Mouse (Mus musculus) left cerebral cortex, adult 2 months (tissue): Measurements from ENCODE around the gene Rp9. TPM values are rescaled to one million over a fixed set of nuclear protein-coding genes. Genes with fewer than 3 reads are reported as not detected.

ENCODE experiments used
- DNase-seq, 2 experiments: peaks; one replicate each; pipeline ENCODE4 v3.0.0; 2021 to 2022; ENCODE audit warnings: low spot score in 2 of 2, mixed read lengths in 1 of 2; ENCODE audit errors: extremely low spot score in 1 of 2
- H3K27ac ChIP-seq: fragments of 200-600 bp; 2 replicates; pipeline ENCODE4 v1.8.1; 2022
- H3K4me3 ChIP-seq: fragments of 200-600 bp; 2 replicates; pipeline ENCODE4 v1.8.1; 2022
- CTCF ChIP-seq: fragments of 200-600 bp; IDR thresholded peaks from 2 replicates; pipeline ENCODE4 v1.8.1; 2022; ENCODE audit warnings: antibody characterized with exemption, mild to moderate bottlenecking, moderate library complexity
- intact Hi-C: fragments of 180-260 bp; cut with DNase I; formaldehyde crosslinking; loops from one replicate; pipeline ENCODE4 v1.15.1; 2025
- total RNA-seq, 2 experiments: library from RNA; stranded (reverse); gene quantifications; 2 replicates each; pipeline ENCODE4 v1.2.3; 2021

Rp9 gene
- total RNA-seq, 2 experiments from 2014 or later = 39.5 to 44.5 TPM

DNA sequence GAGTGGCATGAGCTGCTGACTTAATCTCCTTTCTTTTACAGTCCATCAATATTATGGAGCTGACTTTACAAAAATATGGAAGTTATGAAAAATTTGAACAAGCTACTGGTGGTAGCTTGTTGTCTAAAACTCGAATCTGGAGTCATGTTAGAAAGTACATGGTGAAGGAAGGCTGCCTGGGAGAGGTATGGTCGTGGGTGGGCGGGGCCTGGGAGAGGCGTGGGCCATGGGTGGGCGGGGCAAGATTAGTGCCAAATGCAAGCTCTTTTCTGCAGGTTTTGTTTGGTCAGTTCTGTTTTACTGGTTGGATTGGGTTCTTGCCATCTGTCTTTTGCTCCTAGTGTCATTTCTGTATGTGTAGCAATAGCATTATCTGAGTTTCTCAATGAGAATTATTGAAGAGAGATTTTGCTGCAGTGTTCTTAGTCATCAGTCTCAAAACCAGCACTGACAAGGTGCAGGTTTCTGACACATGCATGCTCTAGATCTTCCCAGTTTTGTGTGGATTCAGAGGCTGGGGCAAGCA lies 39.2 kb downstream of the Rp9 start:
- intact Hi-C loops = no loop called here
- Histone ChIP-seq H3K4me3 (no peak overlapping the region), H3K27ac (no peak overlapping the region)
- TF ChIP-seq CTCF = no peak
- DNase-seq = no peak

DNA sequence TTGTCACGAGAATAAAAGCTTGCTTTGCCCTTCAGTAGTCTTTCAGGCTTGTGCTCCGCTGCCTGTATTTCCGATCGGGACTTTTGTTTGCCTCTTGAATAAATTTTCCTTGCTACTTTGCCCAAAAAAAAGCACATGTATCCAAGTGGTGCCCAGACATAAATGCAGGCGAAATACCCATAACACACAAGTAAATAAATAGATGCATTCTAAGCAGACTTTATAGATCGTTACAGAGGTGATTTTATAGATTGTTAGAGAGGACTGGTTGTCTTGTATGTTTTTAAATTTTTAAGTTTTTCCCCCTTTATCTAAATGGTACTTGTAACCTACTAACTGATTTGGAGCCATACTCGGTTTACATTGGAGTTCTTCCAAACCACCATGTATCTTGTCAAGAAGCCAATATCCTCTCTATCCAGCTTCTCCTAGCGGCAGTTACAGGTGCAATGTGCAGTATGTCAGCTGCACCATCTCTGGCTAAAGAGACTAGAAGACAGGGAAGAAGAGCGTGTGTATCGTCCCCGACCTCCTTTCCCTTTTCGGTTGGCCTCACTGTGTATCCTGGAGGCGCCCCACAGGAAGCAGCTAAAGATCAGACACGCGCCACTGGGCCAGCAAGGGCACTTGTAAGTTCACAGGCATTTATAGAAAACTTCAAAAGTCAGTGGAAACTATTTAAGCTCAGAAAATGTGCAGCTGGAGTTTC lies 39.9 kb downstream of the Rp9 start:
- no peak; the same call in 1 of the 2 replicates for TF ChIP-seq CTCF
- no peak for DNase-seq
- Histone ChIP-seq H3K27ac (no peak overlapping the region), H3K4me3 (no peak overlapping the region)
- intact Hi-C loops = no loop called here

DNA sequence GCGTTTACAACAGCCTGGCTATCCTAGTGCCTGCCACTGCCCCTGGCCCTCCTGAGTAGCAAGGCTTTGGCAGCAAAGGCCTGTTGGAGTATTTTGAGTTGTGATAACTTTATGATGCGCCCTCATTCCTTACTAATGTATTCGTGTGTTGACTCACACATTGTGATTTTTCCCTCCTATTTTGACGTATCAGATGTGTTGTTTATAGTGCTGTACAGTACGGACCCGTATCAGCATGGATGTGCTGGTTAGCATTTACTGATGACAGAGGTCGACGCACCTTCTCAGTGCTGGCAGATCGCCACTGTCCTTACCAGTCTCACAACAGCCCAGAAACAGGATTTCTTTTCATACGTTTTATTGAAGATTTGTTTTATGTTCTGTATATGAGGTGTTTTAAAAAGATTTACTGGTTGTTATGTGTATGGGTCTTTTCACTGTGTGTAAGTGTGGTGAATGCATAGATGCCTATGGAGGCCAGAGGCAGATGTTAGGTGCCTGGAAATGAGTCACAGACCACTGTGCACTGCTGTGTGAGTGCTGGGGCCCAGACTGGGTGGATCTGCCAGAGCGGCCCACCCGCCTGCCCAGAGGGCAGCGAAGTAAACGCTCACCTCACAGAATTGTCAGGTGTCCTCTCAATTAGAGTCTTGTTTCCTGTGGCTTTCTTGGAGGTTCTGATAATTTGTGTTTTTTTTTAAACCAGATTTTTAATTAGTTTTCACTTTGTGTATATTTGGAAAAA lies 40.7 kb downstream of the Rp9 start:
- intact Hi-C loops = no loop called here
- no peak for TF ChIP-seq CTCF
- no peak overlapping the region for H3K4me3 ChIP-seq

DNA sequence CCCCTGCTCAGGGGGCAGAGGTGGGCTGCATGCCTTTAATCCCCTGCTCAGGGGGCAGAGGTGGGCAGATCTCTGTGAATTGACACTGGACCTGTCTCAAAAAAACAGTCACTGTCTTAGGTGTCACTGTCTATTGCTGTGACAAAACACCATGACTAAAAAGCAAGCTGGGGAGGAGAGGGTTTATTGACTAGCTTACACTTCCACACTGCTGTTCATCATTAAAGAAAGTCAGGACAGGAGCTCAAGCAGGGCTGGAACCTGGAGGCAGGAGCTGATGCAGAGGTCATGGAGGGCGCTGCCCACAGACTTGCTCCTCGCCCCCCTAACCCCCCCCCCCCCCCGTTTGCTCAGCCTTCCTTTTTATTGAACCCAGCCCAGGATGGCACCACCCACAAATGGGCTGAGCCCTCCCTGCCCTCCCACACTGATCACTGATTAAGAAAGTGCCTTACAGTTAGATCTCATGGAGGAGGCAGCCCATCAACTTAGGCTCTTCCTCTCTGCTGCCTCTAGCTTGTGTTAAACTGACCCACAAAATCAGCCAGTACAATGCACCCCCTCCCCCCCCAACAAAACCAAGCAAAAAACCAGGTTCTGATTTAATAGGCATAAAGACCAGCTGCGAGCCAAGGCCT lies 41.4 kb downstream of the Rp9 start:
- H3K4me3 ChIP-seq = no peak overlapping the region
- no peak overlapping the region for H3K27ac ChIP-seq
- intact Hi-C loops = no loop called here
- DNase-seq = no peak
- TF ChIP-seq CTCF = no peak

More for the DNA sequence above, 40.7 kb downstream of the Rp9 start:
- DNase-seq = no peak
- H3K27ac ChIP-seq = no peak overlapping the region

DNA sequence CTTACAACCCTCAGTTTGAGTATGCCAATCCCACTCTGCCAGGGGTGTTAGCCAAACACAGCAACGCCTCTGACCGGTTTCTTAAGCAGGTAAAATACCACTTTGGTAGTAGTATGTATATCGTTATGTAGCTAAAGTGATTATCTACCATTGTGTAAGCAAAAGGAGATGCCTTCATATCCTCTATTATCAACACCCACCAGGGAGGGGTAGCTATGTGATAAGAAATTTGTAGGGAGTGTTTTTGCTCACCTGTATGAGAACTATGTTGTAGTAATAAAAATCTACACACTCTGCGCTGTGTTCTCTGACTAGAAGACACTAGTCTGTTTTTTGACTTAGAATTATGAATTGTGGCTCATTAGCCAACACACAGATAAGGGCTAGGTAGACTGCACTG lies 44.8 kb downstream of the Rp9 start:
- intact Hi-C loops = no loop called here

DNA sequence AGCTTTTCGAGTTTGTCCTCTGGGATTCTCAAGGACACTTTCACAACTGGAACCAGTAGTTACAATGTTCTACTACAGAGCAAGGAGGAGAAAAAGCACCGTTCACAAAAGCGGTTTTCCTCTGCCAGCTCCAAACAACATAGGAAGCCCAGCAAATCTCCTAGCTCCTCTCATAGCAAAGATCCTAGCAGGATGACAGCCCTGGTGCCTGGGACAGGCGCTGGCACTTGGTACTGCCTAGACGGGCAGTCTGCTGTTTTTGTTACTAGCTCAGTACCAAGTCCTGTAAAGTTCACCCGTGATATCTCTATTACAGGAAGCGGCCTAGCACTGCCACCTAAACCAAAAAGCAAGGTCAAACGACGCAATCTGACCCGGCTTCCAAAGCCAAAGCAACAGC lies 45.3 kb downstream of the Rp9 start:
- intact Hi-C loops = no loop called here
- no peak for DNase-seq
- Histone ChIP-seq H3K4me3 (no peak overlapping the region), H3K27ac (no peak overlapping the region)
- TF ChIP-seq CTCF = no peak

More for the DNA sequence above, 44.8 kb downstream of the Rp9 start:
- no peak overlapping the region for H3K27ac ChIP-seq
- TF ChIP-seq CTCF = no peak
- H3K4me3 ChIP-seq = no peak overlapping the region
- DNase-seq = no peak

DNA sequence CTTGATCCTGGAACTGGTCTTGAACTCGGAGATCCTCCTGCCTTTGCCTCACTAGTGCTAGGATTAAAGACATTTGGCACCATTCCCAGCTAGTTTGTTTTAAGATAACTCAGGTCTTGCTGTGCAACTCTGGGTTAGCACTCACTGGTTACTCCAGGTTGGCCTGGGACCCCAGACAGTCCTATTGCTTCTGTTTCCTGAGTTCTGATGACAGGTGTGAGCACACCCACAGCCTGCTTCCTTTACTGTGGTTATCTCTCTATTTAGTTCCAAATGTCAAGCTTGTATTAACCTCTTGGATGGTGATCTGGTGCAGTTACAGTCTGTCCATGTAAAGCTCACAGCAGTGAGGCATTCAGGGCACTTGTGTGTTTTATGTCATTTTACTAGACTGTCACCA lies 46.0 kb downstream of the Rp9 start:
- intact Hi-C loops = no loop called here

DNA sequence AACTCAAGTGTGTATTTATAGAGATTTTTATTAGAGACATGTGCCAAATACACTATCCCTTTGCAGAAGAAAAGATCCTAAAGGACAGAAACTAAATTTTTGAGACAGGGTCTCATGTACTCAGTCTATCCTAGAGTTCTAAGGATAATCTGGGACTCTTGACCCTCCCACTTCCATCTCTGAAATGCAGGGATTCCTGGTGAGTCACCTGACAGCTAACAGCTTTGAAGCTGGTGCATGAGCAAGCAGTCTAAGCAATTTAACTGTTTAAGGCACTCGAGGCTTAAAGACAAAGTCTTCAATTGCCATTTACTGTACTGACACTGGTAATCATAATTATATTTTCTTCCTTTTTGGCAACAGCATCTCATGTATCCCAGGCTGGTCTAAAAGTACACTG lies 47.0 kb downstream of the Rp9 start:
- no peak overlapping the region for H3K4me3 ChIP-seq
- TF ChIP-seq CTCF = no peak
- no peak overlapping the region for H3K27ac ChIP-seq
- no peak for DNase-seq
- intact Hi-C loops = no loop called here

More for the DNA sequence above, 46.0 kb downstream of the Rp9 start:
- DNase-seq = no peak
- H3K27ac ChIP-seq = no peak overlapping the region
- no peak overlapping the region for H3K4me3 ChIP-seq
- TF ChIP-seq CTCF = no peak

DNA sequence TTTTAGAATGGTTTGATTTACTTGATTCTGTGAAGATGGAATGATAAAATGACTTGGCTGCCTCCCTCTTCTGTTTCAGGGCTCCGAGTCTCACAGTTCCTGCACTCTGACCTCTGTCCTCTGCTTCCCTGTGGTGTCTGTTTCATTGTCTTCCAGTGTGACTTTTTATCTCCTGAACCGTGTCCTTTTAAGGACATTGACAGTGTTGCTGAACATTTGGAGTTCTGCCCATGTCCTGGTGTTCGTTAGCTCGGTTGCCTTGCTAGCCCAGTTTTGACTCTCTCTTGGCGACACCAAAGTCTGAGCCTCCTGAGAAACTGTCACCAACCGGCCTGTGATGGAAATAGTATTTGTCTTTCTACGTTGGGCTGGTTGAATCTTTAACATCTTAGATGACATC lies 49.1 kb downstream of the Rp9 start:
- no peak overlapping the region for H3K27ac ChIP-seq
- intact Hi-C loops = no loop called here

DNA sequence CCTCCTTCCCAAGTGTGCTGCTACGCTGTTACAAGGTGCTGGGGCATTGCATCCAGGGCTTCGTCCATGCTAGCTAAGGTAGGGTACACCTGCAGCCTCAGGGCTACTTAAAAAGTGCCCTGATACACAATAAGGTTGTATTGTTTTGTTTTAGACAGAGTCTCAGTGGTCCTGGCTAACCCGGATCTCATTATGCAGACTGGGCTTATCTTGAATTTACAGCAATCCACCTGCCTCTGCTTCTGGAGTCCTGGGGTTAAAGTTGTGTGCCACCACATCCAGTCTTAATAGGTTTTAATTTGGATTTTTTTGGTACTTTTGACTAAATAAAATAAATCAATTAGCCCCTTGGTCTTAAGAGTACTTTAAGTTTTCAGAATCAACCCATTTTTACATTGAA lies 49.7 kb downstream of the Rp9 start:
- intact Hi-C loops = no loop called here
- H3K4me3 ChIP-seq = no peak overlapping the region
- TF ChIP-seq CTCF = no peak

More for the DNA sequence above, 49.1 kb downstream of the Rp9 start:
- TF ChIP-seq CTCF = no peak
- H3K4me3 ChIP-seq = no peak overlapping the region
- no peak for DNase-seq

DNA sequence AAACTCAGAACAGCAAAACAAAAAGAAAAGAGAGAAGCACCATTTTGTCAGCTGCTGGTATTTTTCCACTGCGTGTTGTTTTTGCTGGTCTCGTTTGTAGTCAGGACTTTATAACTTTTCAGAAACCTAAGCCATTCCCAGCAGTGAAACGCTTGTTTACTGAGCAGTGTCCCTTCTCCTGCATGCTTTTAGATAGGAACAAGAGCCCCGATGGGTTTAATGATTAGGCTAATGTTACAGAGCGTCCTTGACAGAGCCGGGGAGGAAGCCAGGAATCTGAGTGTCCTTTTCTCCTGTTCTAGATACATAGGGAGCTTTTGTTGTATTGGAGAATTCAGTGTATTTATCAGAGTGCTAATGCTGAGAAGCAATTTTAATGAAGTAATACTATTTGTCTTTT lies 52.0 kb downstream of the Rp9 start:
- Histone ChIP-seq H3K4me3 (no peak overlapping the region), H3K27ac (no peak overlapping the region)
- no peak for DNase-seq
- intact Hi-C loops = no loop called here
- TF ChIP-seq CTCF = no peak

More for the DNA sequence above, 49.7 kb downstream of the Rp9 start:
- DNase-seq = no peak
- no peak overlapping the region for H3K27ac ChIP-seq

DNA sequence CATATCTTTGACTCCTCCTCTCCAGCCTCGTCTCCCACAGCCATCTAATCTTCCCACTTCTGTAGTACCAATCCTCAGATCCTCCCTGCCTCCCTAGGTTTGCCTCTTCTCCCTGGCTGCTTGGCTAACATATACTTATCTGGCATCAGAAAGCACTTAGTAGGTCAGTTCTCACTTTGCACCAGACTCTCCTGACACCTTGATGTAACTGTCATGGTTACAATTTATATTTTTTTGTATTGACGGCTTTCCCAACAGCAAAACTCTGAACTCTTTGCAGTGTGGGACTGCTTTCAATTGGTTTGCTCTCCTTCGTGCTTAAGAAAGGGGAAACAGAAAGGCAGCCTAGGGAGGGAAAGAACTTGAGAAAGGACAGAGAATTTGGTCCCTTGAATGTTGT lies 53.4 kb downstream of the Rp9 start:
- Histone ChIP-seq H3K4me3 (no peak overlapping the region), H3K27ac (no peak overlapping the region)
- DNase-seq = no peak
- intact Hi-C loops = no loop called here
- TF ChIP-seq CTCF = no peak
